Mouse (Mus musculus): ENCODE data around the gene 1600015I10Rik.
"Not testable (repeated sequence)": the region's sequence is repeated elsewhere in the genome, so short reads cannot be mapped to it uniquely, and the experiment has no call there.

Gene 1600015I10Rik

GRCm38 (mm10) chr6:48929595-48929994, at the start of gene 1600015I10Rik:
Gene 1600015I10Rik, plus strand, starts transcription at chr6:48929895.
- DNase-seq (ENCODE audit: low spot score in 2 of 2) = no peak

DNA sequence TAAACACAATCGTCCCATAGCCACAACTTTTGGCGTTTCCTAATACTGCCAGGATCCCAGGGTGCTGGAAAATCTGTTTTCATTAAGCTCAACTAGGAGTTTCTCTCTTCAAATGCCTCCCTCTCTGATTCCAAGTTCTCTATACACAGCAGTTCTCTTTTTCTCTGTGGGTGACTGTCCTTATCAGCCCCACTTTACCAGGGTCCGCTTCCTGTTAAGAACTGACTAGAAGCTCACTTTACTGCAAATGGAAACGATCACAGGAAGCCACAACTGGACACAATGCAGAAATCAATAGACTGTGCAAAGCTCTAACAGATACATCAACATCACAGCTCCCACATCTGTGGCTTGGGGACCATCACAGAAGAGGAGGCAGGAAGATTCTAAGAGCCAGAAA, 35.5 kb upstream of the 1600015I10Rik start:
- no peak for DNase-seq (ENCODE audit: low spot score in 2 of 2)

- DNase-seq (ENCODE audit: low spot score in 2 of 2) = no peak
Observed at GRCm38 (mm10) chr6:48894938-48895818, 34.5 kb upstream of the 1600015I10Rik start.

DNA sequence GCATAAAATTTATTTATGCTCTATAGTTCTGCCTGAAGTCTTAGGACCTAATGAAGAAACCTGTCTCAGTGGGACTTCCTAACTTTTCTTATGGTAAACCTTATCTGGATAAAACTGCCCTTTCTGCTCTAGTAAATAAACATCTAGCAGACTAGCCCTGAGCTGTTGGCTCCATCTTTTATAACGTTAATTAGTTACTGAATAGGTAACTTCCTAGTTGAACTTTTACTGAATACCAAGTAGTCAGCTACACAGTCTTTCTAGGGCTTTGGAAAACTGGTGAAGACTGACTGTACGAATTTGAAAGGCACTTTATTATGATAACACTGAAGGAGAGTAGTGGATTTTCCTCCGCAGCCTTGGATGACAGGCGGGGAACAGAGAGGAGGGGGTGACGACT, 33.8 kb upstream of the 1600015I10Rik start:
- DNase-seq (ENCODE audit: low spot score in 2 of 2) = no peak

GRCm38 (mm10) chr6:48896956-48897355, 32.7 kb upstream of the 1600015I10Rik start:
- DNase-seq (ENCODE audit: low spot score in 2 of 2) = no peak

DNA sequence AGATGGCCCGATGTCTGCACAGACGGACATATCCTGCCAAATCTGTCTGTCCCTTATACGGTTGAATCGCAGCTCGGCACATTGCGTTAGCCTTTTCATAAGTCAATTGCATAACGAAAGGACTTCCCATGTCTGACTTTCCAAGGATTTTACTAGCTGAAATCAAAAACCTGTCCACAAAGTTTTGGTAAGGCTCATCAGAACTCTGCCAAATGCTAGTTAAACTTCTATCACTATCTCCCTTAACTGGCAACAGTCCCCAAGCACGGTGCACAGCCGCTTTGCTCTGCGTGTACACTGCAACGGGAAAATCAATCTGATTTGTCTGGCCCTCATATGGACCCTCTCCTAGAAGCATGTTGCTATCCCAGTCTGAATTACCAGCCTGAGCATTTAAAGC, 28.4 kb upstream of the 1600015I10Rik start:
- DNase-seq (ENCODE audit: low spot score in 2 of 2) = not testable (repeated sequence)

DNA sequence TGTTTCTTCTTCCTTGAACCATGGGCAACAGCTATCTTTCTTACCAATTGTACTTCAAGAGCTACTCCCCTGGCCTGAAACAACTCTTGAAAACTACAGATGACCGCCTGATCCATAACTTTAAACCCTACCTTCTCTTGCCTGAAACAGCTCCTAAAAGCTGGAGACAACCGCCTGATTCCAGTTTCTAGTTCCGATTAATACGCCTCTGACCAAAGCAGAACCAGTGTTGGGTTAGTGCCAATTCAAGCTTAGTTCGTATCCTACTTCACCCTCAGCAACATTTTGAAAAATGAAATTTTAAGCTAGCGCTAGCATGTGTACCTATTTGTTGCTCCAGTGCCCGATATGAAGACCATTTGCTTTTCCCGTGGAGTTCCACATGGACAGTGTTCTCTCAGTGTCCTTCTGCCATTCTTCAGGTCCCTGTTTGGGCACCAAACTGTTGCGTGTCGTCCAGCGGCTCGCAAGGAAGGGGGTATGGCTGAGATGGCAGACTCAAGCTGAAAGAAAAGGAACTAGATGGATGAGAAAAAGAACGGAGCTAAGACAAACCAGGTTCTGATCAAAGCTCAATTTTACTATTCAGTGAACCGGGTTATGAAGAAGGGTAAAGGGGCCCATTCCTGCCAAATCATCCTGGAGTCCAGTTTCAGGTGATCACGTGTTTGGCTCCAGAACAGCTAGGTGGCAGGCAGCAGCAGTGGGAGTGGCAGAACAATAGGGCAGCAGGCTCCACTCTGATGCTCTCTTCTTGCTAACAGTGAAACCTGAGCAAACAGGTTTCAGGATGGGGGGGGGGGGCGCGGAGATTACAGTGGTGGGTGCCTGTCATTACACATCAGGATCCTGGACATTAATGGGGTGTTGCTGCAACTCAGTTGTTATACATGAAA, 26.9 kb upstream of the 1600015I10Rik start:
- no peak for DNase-seq (ENCODE audit: low spot score in 2 of 2)

GRCm38 (mm10) chr6:48903437-48903836, 26.3 kb upstream of the 1600015I10Rik start:
- DNase-seq (ENCODE audit: low spot score in 2 of 2) = no peak

GRCm38 (mm10) chr6:48905606-48906005, 24.1 kb upstream of the 1600015I10Rik start:
- DNase-seq (ENCODE audit: low spot score in 2 of 2) = no peak

DNA sequence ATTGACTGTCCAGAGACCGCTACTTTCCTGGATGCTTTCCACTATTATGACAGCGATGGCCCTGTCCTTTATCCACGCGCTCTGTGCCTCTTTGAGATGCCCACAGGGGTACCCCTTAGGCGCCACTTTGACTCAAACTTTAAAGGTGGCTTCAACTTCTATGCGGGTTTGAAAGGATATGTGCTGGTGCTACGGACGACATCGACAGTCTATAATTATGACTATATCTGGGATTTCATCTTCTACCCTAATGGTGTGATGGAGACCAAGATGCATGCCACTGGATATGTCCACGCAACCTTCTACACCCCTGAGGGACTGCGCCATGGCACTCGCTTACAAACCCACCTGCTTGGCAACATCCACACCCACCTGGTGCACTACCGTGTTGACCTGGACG, 23.3 kb upstream of the 1600015I10Rik start:
- DNase-seq (ENCODE audit: low spot score in 2 of 2) = no peak

GRCm38 (mm10) chr6:48909229-48909628, 20.5 kb upstream of the 1600015I10Rik start:
- DNase-seq (ENCODE audit: low spot score in 2 of 2) = no peak

GRCm38 (mm10) chr6:48912033-48912432, 17.7 kb upstream of the 1600015I10Rik start:
- DNase-seq (ENCODE audit: low spot score in 2 of 2) = no peak

DNA sequence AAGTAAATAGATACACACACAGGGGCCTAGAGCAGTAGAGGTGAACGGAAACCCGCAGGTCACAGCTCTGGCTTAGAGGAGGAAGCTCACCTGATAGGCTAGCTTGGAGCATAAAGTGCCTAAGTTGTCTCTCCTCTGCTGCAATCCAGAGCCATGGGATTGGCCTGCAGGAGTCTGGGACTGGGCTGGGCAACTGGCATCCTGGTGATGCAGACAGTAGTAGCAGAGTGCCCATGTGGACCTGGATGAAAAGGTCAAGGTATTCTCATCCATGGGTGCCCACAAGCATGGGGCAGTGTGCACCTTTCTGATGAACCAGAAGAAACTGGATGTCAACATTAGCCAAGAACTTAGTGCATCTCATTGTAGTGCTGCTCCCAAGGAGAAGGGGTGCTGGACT, 16.1 kb upstream of the 1600015I10Rik start:
- no peak for DNase-seq (ENCODE audit: low spot score in 2 of 2)

DNA sequence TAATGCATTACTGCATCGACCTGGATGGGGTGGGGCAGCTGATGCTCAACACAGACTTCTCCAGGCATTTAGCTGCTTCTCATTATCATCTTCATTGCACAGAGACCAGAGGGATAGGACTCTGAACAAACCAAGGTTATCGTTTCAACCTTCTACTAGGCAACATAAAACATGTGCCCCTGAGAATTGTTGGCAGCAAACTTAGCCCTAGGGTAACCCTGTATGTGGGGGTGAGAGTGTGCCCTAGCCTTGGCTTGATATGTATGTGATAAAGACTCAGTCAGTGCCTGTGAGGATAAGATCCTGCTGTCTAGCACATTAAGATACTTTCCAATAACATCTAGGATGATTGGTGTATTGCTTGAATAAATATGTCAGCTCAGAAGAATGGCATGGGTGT, 19.9 kb downstream of the 1600015I10Rik start:
- DNase-seq (ENCODE audit: low spot score in 2 of 2) = no peak

GRCm38 (mm10) chr6:48950676-48951075, 21.0 kb downstream of the 1600015I10Rik start:
- no peak for DNase-seq (ENCODE audit: low spot score in 2 of 2)

DNA sequence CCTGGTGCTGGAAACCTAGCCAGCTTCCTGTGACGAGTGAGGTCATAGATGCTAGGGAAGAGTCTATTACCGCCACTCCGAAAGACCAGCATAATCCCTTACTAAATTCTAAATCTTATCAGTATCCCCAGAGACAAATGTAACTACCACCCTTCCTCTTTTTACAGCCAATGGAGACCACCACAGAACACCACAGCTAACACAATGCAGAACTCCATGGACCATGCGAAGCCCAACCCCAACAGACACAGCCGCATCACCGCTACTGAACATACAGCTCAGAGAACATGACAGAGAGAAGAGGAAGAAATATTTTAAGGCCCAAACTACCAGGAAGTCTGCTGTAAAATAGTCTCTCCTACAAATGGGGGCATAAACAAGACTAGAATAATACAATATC, 21.9 kb downstream of the 1600015I10Rik start:
- no peak for DNase-seq (ENCODE audit: low spot score in 2 of 2)

GRCm38 (mm10) chr6:48953220-48953619, 23.5 kb downstream of the 1600015I10Rik start:
- DNase-seq (ENCODE audit: low spot score in 2 of 2) = no peak

DNA sequence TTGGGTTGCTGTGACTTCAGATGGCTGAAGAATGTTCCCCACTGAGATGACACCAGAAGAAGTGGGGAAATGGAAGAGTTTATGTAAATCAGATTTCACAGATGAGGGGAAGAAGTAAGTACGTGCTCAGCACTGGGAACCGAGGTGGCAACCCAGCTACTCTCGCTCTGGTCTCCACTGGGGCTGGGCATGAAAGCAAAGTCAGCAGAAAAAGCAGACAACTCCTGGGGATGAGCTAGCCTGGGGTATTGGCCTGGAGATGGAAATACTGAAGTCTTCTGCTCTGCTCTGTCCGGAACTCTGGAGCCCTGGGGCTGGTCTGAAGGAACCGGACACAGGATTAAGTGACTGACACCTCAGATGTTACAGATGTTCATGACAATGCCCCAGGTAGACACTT, 24.5 kb downstream of the 1600015I10Rik start:
- no peak for DNase-seq (ENCODE audit: low spot score in 2 of 2)

GRCm38 (mm10) chr6:48954946-48955345, 25.3 kb downstream of the 1600015I10Rik start:
- peak; percentile 12 to 53 for DNase-seq (ENCODE audit: low spot score in 2 of 2)

DNA sequence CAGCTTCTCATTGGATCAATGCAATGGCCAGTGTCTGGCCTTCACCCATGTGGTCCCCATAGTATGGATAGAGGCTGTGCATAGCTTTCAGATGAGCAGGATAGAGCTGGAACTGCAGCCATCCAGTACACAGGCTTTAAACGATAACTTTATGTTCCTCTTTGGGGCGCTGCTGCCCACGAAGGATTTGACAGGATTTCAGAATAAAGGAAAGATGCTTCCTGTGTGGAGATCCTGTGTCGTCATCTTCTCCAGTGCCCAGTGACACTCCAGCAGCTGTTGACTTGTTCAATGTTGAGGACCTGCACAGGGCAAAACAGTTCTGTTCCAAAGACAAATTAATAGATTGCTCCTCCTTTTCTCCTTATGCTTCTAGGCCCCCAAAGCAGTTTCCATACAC, 27.1 kb downstream of the 1600015I10Rik start:
- no peak for DNase-seq (ENCODE audit: low spot score in 2 of 2)

- DNase-seq (ENCODE audit: low spot score in 2 of 2) = peak in 1 of 2 experiments; percentile 10
Observed at GRCm38 (mm10) chr6:48958053-48958452, 28.4 kb downstream of the 1600015I10Rik start.

DNA sequence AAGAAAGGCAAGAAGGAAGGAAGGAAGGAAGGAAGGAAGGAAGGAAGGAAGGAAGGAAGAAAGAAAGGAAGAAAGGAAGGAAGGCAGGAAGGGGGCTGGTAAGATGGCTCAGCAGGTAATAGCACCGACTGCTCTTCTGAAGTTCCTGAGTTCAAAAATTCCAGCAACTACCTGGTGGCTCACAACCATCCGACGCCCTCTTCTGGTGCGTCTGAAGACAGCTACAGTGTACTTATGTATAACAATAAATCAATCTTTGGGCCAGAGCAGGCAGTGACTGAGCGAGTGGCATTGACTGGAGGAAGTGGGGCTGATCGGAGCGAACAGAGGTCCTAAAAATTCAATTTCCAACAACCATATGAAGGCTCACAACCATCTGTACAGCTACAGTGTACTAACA, 29.5 kb downstream of the 1600015I10Rik start:
- not testable (repeated sequence) for DNase-seq (ENCODE audit: low spot score in 2 of 2)

DNA sequence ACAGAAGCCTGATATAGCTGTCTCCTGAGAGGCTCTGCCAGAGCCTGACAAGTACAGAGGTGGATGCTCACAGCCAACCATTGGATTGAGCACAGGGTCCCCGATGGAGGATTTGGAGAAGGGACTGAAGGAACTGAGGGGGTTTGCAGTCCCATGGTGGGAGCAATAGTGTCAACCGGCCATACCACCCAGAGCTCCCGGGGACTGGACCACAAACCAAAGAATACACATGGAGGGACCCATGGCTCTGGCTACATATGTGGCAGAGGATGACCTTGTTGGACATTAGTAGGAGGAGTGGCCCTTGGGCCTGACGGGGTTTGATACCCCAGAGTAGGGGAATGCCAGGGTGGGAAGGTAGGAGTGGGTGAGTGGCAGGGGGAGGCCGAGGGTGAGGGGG, 37.0 kb downstream of the 1600015I10Rik start:
- DNase-seq (ENCODE audit: low spot score in 2 of 2) = not testable (repeated sequence)
